Mouse (Mus musculus): ENCODE data around the gene Abcb7. TPM values are rescaled to one million over a fixed set of nuclear protein-coding genes. Genes with fewer than 3 reads are reported as not detected.
A peak's percentile ranks its signal among the peaks of the same experiment; 100 is the strongest.

Gene Abcb7
- 2.8 TPM for polyA plus RNA-seq (2012; fragmentation: generic; extraction: Trizol)
- long read RNA-seq, experiment 1, full-length matches to known transcripts: 2 of 8 reads
- long read RNA-seq, experiment 1, partial matches to known transcripts: 0 of 8 reads
- long read RNA-seq, experiment 1, other reads (novel, unspliced or antisense): 6 of 8 reads
- long read RNA-seq, experiment 2, full-length matches to known transcripts: 25 of 27 reads
- long read RNA-seq, experiment 2, partial matches to known transcripts: 1 of 27 reads
- long read RNA-seq, experiment 2, other reads (novel, unspliced or antisense): 1 of 27 reads

DNA sequence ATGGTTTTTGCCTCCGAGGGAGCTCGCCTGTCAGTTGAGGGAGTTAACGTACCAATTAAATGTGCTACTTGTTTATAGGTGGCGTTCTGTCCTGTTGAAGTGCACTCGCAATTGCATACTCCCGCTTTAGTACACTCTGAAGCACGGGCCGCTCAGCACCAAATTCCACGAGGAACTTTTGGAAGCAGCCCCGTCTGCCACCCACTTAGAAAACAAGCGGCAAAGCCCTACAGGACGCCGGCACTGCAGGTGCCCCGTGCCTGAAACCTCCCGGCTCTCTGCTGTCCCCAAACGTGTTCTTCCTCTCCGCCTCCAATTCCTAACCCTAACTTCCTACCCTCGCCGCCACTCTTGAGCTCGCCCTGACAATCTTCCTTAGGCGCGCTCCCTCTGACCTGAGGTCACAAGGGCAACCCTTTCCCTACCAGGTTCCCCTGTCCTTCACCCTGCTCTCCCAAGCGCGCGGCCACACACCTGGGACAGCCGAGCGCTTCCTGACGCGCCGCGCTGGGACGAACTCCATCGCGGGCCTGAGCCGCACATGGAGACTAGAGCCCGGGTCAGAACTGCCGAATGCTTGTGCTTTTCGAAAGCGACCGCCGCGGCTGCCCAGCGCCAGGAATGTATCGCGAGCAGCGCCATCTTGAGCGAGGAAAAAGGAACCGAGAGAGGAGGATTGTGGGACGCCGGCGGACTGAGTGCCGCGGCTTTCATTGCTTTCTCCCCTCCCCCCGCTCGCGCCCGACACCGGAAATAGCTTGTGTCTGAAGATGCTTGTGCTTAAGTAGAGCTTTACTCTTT is at the start of gene Abcb7:
Gene Abcb7, minus strand, starts transcription at position 674 of the 801 bp plus-strand sequence.
- H3K27me3 ChIP-seq (ENCODE audit: control insufficient read depth, insufficient read depth, insufficient read length): no peaks in the 10 kb centered on the region

DNA sequence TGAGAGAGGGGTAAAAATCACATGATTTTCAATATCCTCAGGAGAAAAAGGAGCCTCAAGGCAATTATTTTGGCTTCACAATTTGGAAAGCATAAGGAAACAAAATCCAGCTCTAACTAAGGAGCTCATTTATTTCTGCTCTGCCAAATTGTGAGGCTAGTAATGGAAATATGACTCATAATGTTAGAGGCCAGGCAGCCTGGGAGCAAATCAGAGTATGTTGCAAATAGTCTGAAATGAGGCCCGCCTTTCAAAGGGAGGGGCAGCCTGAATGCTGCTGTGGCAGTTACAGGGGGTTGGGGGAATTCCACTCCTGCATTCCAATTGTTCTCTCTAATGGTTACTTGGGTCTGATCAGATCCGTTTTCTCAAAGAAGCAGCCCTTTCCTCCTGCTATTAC is 48.1 kb upstream of the Abcb7 start:
- H3K36me3 ChIP-seq (ENCODE audit: control insufficient read depth, insufficient read depth): no peaks in the 10 kb centered on the region
- H3K4me3 ChIP-seq (ENCODE audit: insufficient read depth, poor library complexity, severe bottlenecking): no peak overlapping the region
- H3K27me3 ChIP-seq (ENCODE audit: control insufficient read depth, insufficient read depth, insufficient read length): no peaks in the 10 kb centered on the region
- no peak overlapping the region for H3ac ChIP-seq (ENCODE audit: control insufficient read depth, insufficient read length, low read depth)
- TF ChIP-seq CEBPB (IDR thresholded peaks at IDR 0.05; ENCODE audit: low read depth) (no peak), MYOD1 (IDR thresholded peaks at IDR 0.05; ENCODE audit: control insufficient read depth, insufficient read length, low read depth) (no peak), USF1 (IDR thresholded peaks at IDR 0.05; ENCODE audit: low read depth) (no peak), FOSL1 (IDR thresholded peaks at IDR 0.05; ENCODE audit: insufficient read depth, low read length, poor library complexity, severe bottlenecking) (no peak), CTCF (IDR thresholded peaks at IDR 0.05; ENCODE audit: control insufficient read depth, insufficient read depth, insufficient read length) (no peak), MAX (IDR thresholded peaks at IDR 0.05) (no peak), MYOG (IDR thresholded peaks at IDR 0.05; ENCODE audit: control insufficient read depth, extremely low read depth, insufficient read length) (no peak)
- no peaks in the 10 kb centered on the region for H3K79me3 ChIP-seq (ENCODE audit: low read depth)
- H3K79me2 ChIP-seq (ENCODE audit: control insufficient read depth, insufficient read depth): no peaks in the 10 kb centered on the region

More for the DNA sequence above, at the start of gene Abcb7:
- peaks cover 47% of the 10 kb centered on the region for H3K79me2 ChIP-seq (ENCODE audit: control insufficient read depth, insufficient read depth)
- H3K79me3 ChIP-seq (ENCODE audit: low read depth): peaks cover 27% of the 10 kb centered on the region
- TF ChIP-seq FOSL1 (IDR thresholded peaks at IDR 0.05; ENCODE audit: insufficient read depth, low read length, poor library complexity, severe bottlenecking): no peak
- no peak for TF ChIP-seq MAX (IDR thresholded peaks at IDR 0.05)
- TF ChIP-seq CEBPB (IDR thresholded peaks at IDR 0.05; ENCODE audit: low read depth): no peak
- no peak for TF ChIP-seq MYOG (IDR thresholded peaks at IDR 0.05; ENCODE audit: control insufficient read depth, extremely low read depth, insufficient read length)
- TF ChIP-seq MYOD1 (IDR thresholded peaks at IDR 0.05; ENCODE audit: control insufficient read depth, insufficient read length, low read depth): no peak
- no peak for TF ChIP-seq CTCF (IDR thresholded peaks at IDR 0.05; ENCODE audit: control insufficient read depth, insufficient read depth, insufficient read length)
- no peak for TF ChIP-seq USF1 (IDR thresholded peaks at IDR 0.05; ENCODE audit: low read depth)
- peak within 1 kb of the TSS; percentile 90 for H3ac ChIP-seq (ENCODE audit: control insufficient read depth, insufficient read length, low read depth)
- peak within 1 kb of the TSS; percentile 51 for H3K4me3 ChIP-seq (ENCODE audit: insufficient read depth, poor library complexity, severe bottlenecking)
- no peaks in the 10 kb centered on the region for H3K36me3 ChIP-seq (ENCODE audit: control insufficient read depth, insufficient read depth)

DNA sequence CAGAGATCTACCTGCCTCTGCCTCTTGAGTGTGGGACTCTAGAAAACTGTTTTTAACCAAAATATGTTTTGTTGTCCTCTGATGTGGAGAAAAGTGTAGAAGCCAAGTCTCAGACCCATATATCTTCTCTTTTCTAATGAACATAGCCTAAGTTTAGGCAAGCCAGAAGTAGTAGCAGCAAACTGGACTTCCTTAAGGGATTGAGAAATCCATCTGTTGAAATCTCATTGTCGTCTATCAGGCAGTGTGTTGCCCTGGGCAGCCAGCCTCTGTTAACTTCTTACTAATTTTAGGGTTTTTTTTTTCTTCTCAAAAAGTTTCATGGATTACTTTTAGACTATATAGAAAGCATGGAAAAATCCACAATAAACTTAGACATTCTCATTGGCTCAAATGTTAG is 38.8 kb upstream of the Abcb7 start:
- Histone ChIP-seq H3K27me3 (ENCODE audit: control insufficient read depth, insufficient read depth, insufficient read length) (no peaks in the 10 kb centered on the region), H3ac (ENCODE audit: control insufficient read depth, insufficient read length, low read depth) (no peak overlapping the region), H3K79me3 (ENCODE audit: low read depth) (no peaks in the 10 kb centered on the region), H3K36me3 (ENCODE audit: control insufficient read depth, insufficient read depth) (no peaks in the 10 kb centered on the region), H3K4me3 (ENCODE audit: insufficient read depth, poor library complexity, severe bottlenecking) (no peak overlapping the region), H3K79me2 (ENCODE audit: control insufficient read depth, insufficient read depth) (no peaks in the 10 kb centered on the region)
- TF ChIP-seq CEBPB (IDR thresholded peaks at IDR 0.05; ENCODE audit: low read depth) (no peak), CTCF (IDR thresholded peaks at IDR 0.05; ENCODE audit: control insufficient read depth, insufficient read depth, insufficient read length) (no peak), FOSL1 (IDR thresholded peaks at IDR 0.05; ENCODE audit: insufficient read depth, low read length, poor library complexity, severe bottlenecking) (no peak), MAX (IDR thresholded peaks at IDR 0.05) (no peak), MYOD1 (IDR thresholded peaks at IDR 0.05; ENCODE audit: control insufficient read depth, insufficient read length, low read depth) (no peak), MYOG (IDR thresholded peaks at IDR 0.05; ENCODE audit: control insufficient read depth, extremely low read depth, insufficient read length) (no peak), USF1 (IDR thresholded peaks at IDR 0.05; ENCODE audit: low read depth) (no peak)

DNA sequence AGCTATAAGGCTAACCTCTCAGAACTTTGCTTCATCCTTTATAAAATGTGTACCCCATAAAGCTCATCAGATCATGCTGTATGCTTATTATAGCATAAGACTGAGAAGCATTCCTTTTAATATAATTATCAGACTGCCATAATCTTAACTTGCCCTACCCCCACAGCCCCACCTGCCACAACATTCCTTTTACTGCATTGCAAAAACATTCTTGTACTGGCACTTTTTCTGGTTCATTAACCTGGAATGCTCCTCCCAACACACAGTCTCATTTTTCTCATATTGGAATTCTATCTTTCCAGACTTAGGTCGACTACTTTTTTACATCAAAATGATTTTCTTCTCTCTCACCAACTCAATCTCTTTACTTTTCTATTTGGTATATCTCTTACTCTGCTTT is 19.8 kb upstream of the Abcb7 start:
- no peaks in the 10 kb centered on the region for H3K27me3 ChIP-seq (ENCODE audit: control insufficient read depth, insufficient read depth, insufficient read length)
- TF ChIP-seq MYOG (IDR thresholded peaks at IDR 0.05; ENCODE audit: control insufficient read depth, extremely low read depth, insufficient read length) (no peak), USF1 (IDR thresholded peaks at IDR 0.05; ENCODE audit: low read depth) (no peak), CTCF (IDR thresholded peaks at IDR 0.05; ENCODE audit: control insufficient read depth, insufficient read depth, insufficient read length) (no peak), CEBPB (IDR thresholded peaks at IDR 0.05; ENCODE audit: low read depth) (no peak), FOSL1 (IDR thresholded peaks at IDR 0.05; ENCODE audit: insufficient read depth, low read length, poor library complexity, severe bottlenecking) (no peak), MAX (IDR thresholded peaks at IDR 0.05) (no peak)
- H3K4me3 ChIP-seq (ENCODE audit: insufficient read depth, poor library complexity, severe bottlenecking): no peak overlapping the region
- H3K36me3 ChIP-seq (ENCODE audit: control insufficient read depth, insufficient read depth): no peaks in the 10 kb centered on the region
- no peaks in the 10 kb centered on the region for H3K79me3 ChIP-seq (ENCODE audit: low read depth)
- no peak overlapping the region for H3ac ChIP-seq (ENCODE audit: control insufficient read depth, insufficient read length, low read depth)
- no peaks in the 10 kb centered on the region for H3K79me2 ChIP-seq (ENCODE audit: control insufficient read depth, insufficient read depth)

DNA sequence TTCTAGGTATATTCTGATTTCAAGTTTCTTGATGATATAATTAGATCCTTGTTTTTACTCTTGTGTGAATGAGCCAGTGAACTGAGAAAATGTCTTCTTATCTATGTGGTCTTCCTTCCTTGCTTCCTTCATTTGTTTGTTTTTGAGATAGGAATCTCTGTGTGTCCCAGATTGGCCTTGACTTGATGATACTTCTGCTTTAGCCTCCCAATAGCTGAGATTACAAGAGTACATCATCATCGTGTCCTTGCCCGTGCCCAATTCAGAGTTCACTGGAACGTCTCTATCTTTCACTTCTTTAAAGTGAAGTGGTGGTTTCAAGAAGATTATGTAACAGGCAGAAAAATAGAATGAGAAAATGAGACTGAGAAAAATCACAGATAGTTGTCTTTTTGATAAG is 14.5 kb upstream of the Abcb7 start:
- no peaks in the 10 kb centered on the region for H3K27me3 ChIP-seq (ENCODE audit: control insufficient read depth, insufficient read depth, insufficient read length)
- no peak overlapping the region for H3K4me3 ChIP-seq (ENCODE audit: insufficient read depth, poor library complexity, severe bottlenecking)
- no peak for TF ChIP-seq MAX (IDR thresholded peaks at IDR 0.05)
- TF ChIP-seq USF1 (IDR thresholded peaks at IDR 0.05; ENCODE audit: low read depth): no peak
- no peak for TF ChIP-seq FOSL1 (IDR thresholded peaks at IDR 0.05; ENCODE audit: insufficient read depth, low read length, poor library complexity, severe bottlenecking)
- no peak for TF ChIP-seq MYOD1 (IDR thresholded peaks at IDR 0.05; ENCODE audit: control insufficient read depth, insufficient read length, low read depth)
- H3K79me2 ChIP-seq (ENCODE audit: control insufficient read depth, insufficient read depth): no peaks in the 10 kb centered on the region
- no peak overlapping the region for H3ac ChIP-seq (ENCODE audit: control insufficient read depth, insufficient read length, low read depth)
- no peaks in the 10 kb centered on the region for H3K79me3 ChIP-seq (ENCODE audit: low read depth)
- H3K36me3 ChIP-seq (ENCODE audit: control insufficient read depth, insufficient read depth): no peaks in the 10 kb centered on the region

All from C2C12 (cell line).